Mouse (Mus musculus) CH12.LX (cell line): ENCODE data around the gene Cd300ld4. TPM values are rescaled to one million over a fixed set of nuclear protein-coding genes. Genes with fewer than 3 reads are reported as not detected.

Source experiments
- DNase-seq: peaks from one replicate; pipeline ENCODE4 v3.0.0-alpha.2; 2013; ENCODE audit errors: extremely low read depth
- H3K27ac ChIP-seq: 2 replicates; pipeline ENCODE4 v1.5.1; 2012; ENCODE audit warnings: low read depth, mild to moderate bottlenecking, control low read depth, moderate library complexity; ENCODE audit not compliant: insufficient read depth
- H3K27me3 ChIP-seq: replicated peaks from 2 replicates; pipeline ENCODE3; 2012; ENCODE audit warnings: inconsistent platforms
- H3K36me3 ChIP-seq, 2 experiments: replicated peaks in 1 of 2; 2 replicates each; pipeline versions ENCODE3 to v1.6.1; 2012; ENCODE audit warnings: inconsistent platforms in 1 of 2, low read length in 1 of 2, mild to moderate bottlenecking in 1 of 2, mixed read lengths in 1 of 2, moderate library complexity in 1 of 2; ENCODE audit not compliant: control insufficient read depth in 1 of 2, insufficient read depth in 1 of 2
- H3K4me1 ChIP-seq, 2 experiments: 2 replicates each; pipeline ENCODE4 v1.6.1; 2012; ENCODE audit warnings: inconsistent platforms in 1 of 2, moderate library complexity in 1 of 2; ENCODE audit not compliant: insufficient read depth in 2 of 2, control insufficient read depth in 1 of 2
- H3K4me2 ChIP-seq: 2 replicates; pipeline ENCODE4 v1.6.1; 2012; ENCODE audit warnings: low read depth, mild to moderate bottlenecking, control low read depth; ENCODE audit not compliant: poor library complexity, insufficient read depth, severe bottlenecking
- H3K4me3 ChIP-seq, 3 experiments: fragments of 150-350 bp in 1 of 3; sonication (generic) in 1 of 3; replicated peaks in 1 of 3; 2 replicates each; pipeline versions ENCODE3 to v1.5.1; 2011 to 2012; ENCODE audit warnings: low read depth in 2 of 3, low read length in 2 of 3, mild to moderate bottlenecking in 2 of 3, moderate library complexity in 2 of 3, control low read depth in 1 of 3, improper control_type of control experiment in 1 of 3, inconsistent platforms in 1 of 3, mixed read lengths in 1 of 3; ENCODE audit not compliant: poor library complexity in 1 of 3
- H3K79me2 ChIP-seq: replicated peaks from 2 replicates; pipeline ENCODE4 v1.6.1; 2012; ENCODE audit warnings: mild to moderate bottlenecking, moderate library complexity; ENCODE audit not compliant: control insufficient read depth, poor library complexity, insufficient read depth, severe bottlenecking; ENCODE audit errors: extremely low read depth
- H3K9ac ChIP-seq: 2 replicates; pipeline ENCODE4 v1.6.1; 2012; ENCODE audit warnings: low read depth, mild to moderate bottlenecking, control low read depth, moderate library complexity; ENCODE audit not compliant: insufficient read depth
- H3K9me3 ChIP-seq: replicated peaks from 2 replicates; pipeline ENCODE3; 2012; ENCODE audit warnings: low read length, inconsistent platforms, mixed read lengths
- CTCF ChIP-seq, 2 experiments: IDR thresholded peaks in 1 of 2; conservative IDR thresholded peaks in 1 of 2; 2 replicates each; pipeline ENCODE4 v1.5.1; 2011 to 2012; ENCODE audit warnings: low read depth in 2 of 2, low read length in 2 of 2, improper control_type of control experiment in 1 of 2, inconsistent platforms in 1 of 2, mild to moderate bottlenecking in 1 of 2, moderate library complexity in 1 of 2
- ELF1 ChIP-seq: IDR thresholded peaks from 2 replicates; pipeline ENCODE4 v1.6.1; 2014; ENCODE audit warnings: low read depth, mild to moderate bottlenecking, inconsistent platforms, low read length, improper control_type of control experiment
- ETS1 ChIP-seq: conservative IDR thresholded peaks from 2 replicates; pipeline ENCODE4 v1.6.1; 2012; ENCODE audit warnings: low read depth, mild to moderate bottlenecking, inconsistent platforms, low read length, improper control_type of control experiment, moderate library complexity
- IRF4 ChIP-seq: IDR thresholded peaks from 2 replicates; pipeline ENCODE4 v1.6.1; 2014; ENCODE audit warnings: low read depth, mild to moderate bottlenecking, inconsistent platforms, low read length, improper control_type of control experiment
- JUN ChIP-seq: IDR thresholded peaks from 2 replicates; pipeline ENCODE4 v1.6.1; 2011; ENCODE audit warnings: low read depth, mild to moderate bottlenecking, low read length, improper control_type of control experiment, moderate library complexity; ENCODE audit not compliant: insufficient read depth
- KAT2A ChIP-seq: IDR thresholded peaks from 2 replicates; pipeline ENCODE4 v1.6.1; 2012; ENCODE audit warnings: low read length, improper control_type of control experiment, inconsistent platforms; ENCODE audit not compliant: insufficient replicate concordance
- MAX ChIP-seq: IDR thresholded peaks from 2 replicates; pipeline ENCODE4 v1.6.1; 2011; ENCODE audit warnings: low read length, improper control_type of control experiment
- MEF2A ChIP-seq: IDR thresholded peaks from 2 replicates; pipeline ENCODE4 v1.6.1; 2014; ENCODE audit warnings: low read depth, mild to moderate bottlenecking, inconsistent platforms, low read length, improper control_type of control experiment, borderline replicate concordance
- POLR2A ChIP-seq: IDR thresholded peaks from 2 replicates; pipeline ENCODE4 v1.6.1; 2011; ENCODE audit warnings: low read depth, mild to moderate bottlenecking, improper control_type of control experiment, low read length
- RAD21 ChIP-seq: IDR thresholded peaks from 2 replicates; pipeline ENCODE4 v1.6.1; 2011; ENCODE audit warnings: low read depth, mild to moderate bottlenecking, low read length, improper control_type of control experiment, moderate library complexity
- SMC3 ChIP-seq: IDR thresholded peaks from 2 replicates; pipeline ENCODE4 v1.6.1; 2011; ENCODE audit warnings: low read depth, low read length, improper control_type of control experiment
- TBP ChIP-seq: conservative IDR thresholded peaks from 2 replicates; pipeline ENCODE4 v1.6.1; 2011; ENCODE audit warnings: low read depth, low read length, improper control_type of control experiment
- UBTF ChIP-seq: IDR thresholded peaks from 2 replicates; pipeline ENCODE4 v1.6.1; 2012; ENCODE audit warnings: low read depth, mild to moderate bottlenecking, inconsistent platforms, low read length, improper control_type of control experiment, moderate library complexity
- USF1 ChIP-seq: IDR thresholded peaks from 2 replicates; pipeline ENCODE4 v1.6.1; 2014; ENCODE audit warnings: low read depth, mild to moderate bottlenecking, inconsistent platforms, low read length, improper control_type of control experiment
- USF2 ChIP-seq: conservative IDR thresholded peaks from 2 replicates; pipeline ENCODE4 v1.6.1; 2011; ENCODE audit warnings: low read depth, low read length, improper control_type of control experiment
- ZC3H11A ChIP-seq: IDR thresholded peaks from 2 replicates; pipeline ENCODE4 v1.6.1; 2012; ENCODE audit warnings: low read depth, mild to moderate bottlenecking, inconsistent platforms, low read length, improper control_type of control experiment
- ZKSCAN1 ChIP-seq: IDR thresholded peaks from 2 replicates; pipeline ENCODE4 v1.6.1; 2012; ENCODE audit warnings: low read depth, inconsistent platforms, low read length, improper control_type of control experiment, borderline replicate concordance
- ZNF384 ChIP-seq: IDR thresholded peaks from 2 replicates; pipeline ENCODE4 v1.6.1; 2012; ENCODE audit warnings: low read depth, low read length, improper control_type of control experiment, inconsistent platforms
- dilution Hi-C: fragments of 300-500 bp; cut with MboI; formaldehyde crosslinking; loops from 2 replicates; pipeline ENCODE4 v1.14.3; 2020; ENCODE audit warnings: low sequenced_read_pairs; ENCODE audit not compliant: extremely low pct_unique_long_range_greater_than_20kb, extremely low pct_ligation_motif_present
- in situ Hi-C: fragments of 300-500 bp; cut with MboI; formaldehyde crosslinking; loops from 3 replicates; pipeline ENCODE4 v1.14.3; 2019; ENCODE audit warnings: low sequenced_read_pairs, low pct_ligation_motif_present, low pct_unique_long_range_greater_than_20kb, mixed read lengths
- polyA plus RNA-seq: library from polyadenylated mRNA; unstranded; fragments of >175 nt; gene quantifications from 2 replicates; pipeline ENCODE4 v1.2.1, GENCODE M21; 2012; ENCODE audit warnings: low read depth; ENCODE audit not compliant: insufficient read length
- total RNA-seq, 2 experiments: library from RNA; depleted of rRNA; stranded (reverse); fragments of 300-350 nt in 1 of 2; fragments of >200 nt in 1 of 2; gene quantifications; 2 replicates each; pipeline ENCODE4 v1.2.3; 2012 to 2014

The Cd300ld4 gene
- total and polyA plus RNA-seq, 3 experiments, result not detected

- H3K4me3 ChIP-seq, result no peak overlapping the region
- dilution Hi-C loops, result no loop called here
- H3K4me2 ChIP-seq, result no peak overlapping the region
- no peak overlapping the region for H3K9ac ChIP-seq
- peaks cover 75% of the 10 kb centered on the region for H3K27me3 ChIP-seq
- H3K9me3 ChIP-seq, result peaks cover 6% of the 10 kb centered on the region
- TF ChIP-seq TBP (no peak), SMC3 (no peak), ZC3H11A (no peak), CTCF (conservative IDR thresholded peaks at IDR 0.05 in 1 of 2, IDR thresholded peaks at IDR 0.05 in 1 of 2; ENCODE audit: low read depth in 2 of 2, low read length in 2 of 2) (no peak)
- in situ Hi-C loops, result no loop called here
- peaks cover 5 to 9% of the 10 kb centered on the region in 2 experiments; a peak in 3 of 4 replicates for H3K4me1 ChIP-seq
- H3K36me3 ChIP-seq, result no peaks in the 10 kb centered on the region
- DNase-seq, result no peak
- H3K79me2 ChIP-seq, result no peaks in the 10 kb centered on the region
- H3K27ac ChIP-seq, result no peak overlapping the region
Observed at GRCm38 (mm10) chr11:115073002-115073401, 46.2 kb upstream of the Cd300ld4 start.

- in situ Hi-C loops (no loop called here), dilution Hi-C loops (no loop called here)
- Histone ChIP-seq H3K27ac (no peak overlapping the region), H3K27me3 (peaks cover 81% of the 10 kb centered on the region), H3K9me3 (peaks cover 6% of the 10 kb centered on the region), H3K36me3 (no peaks in the 10 kb centered on the region), H3K4me3 (no peak overlapping the region), H3K79me2 (no peaks in the 10 kb centered on the region), H3K4me1 (peaks cover 12 to 14% of the 10 kb centered on the region in 2 experiments; a peak in 3 of 4 replicates), H3K4me2 (no peak overlapping the region), H3K9ac (no peak overlapping the region)
- no peak for DNase-seq
- no peak for TF ChIP-seq ELF1
- no peak for TF ChIP-seq MEF2A
- no peak for TF ChIP-seq POLR2A
- no peak for TF ChIP-seq IRF4
- TF ChIP-seq ZKSCAN1, result no peak
- TF ChIP-seq ZNF384, result no peak
- TF ChIP-seq CTCF (conservative IDR thresholded peaks at IDR 0.05 in 1 of 2, IDR thresholded peaks at IDR 0.05 in 1 of 2; ENCODE audit: low read depth in 2 of 2, low read length in 2 of 2), result no peak
- TF ChIP-seq USF1, result no peak
- TF ChIP-seq MAX, result no peak
- no peak for TF ChIP-seq USF2
- TF ChIP-seq RAD21, result no peak
- TF ChIP-seq JUN, result no peak
- no peak for TF ChIP-seq KAT2A
- TF ChIP-seq ETS1, result no peak
- no peak for TF ChIP-seq UBTF
Observed at GRCm38 (mm10) chr11:115071631-115072294, 45.0 kb upstream of the Cd300ld4 start.
